Mouse (Mus musculus) urinary bladder, adult 2 months (tissue): ENCODE results near the gene Dio2. TPM values are rescaled to one million over a fixed set of nuclear protein-coding genes. Genes with fewer than 3 reads are reported as not detected.

Source experiments
- DNase-seq: peaks from one replicate; pipeline ENCODE4 v3.0.0; 2022; ENCODE audit warnings: low spot score
- polyA plus RNA-seq: library from polyadenylated mRNA; depleted of rRNA; stranded (reverse); fragments of >200 nt; gene quantifications from 2 replicates; pipeline ENCODE4 v1.2.3, GENCODE M21; 2012; rRNA removed

The Dio2 gene
- 1.1 and 1.5 TPM in 2 replicates for polyA plus RNA-seq

GRCm38 (mm10) chr12:90738388-90739223, at the start of gene Dio2:
Gene Dio2 (minus strand): TSS chr12:90738438.
- no peak for DNase-seq

GRCm38 (mm10) chr12:90781438-90781837, 43.2 kb upstream of the Dio2 start:
- DNase-seq: no peak

GRCm38 (mm10) chr12:90744752-90745151, 6.5 kb upstream of the Dio2 start:
- no peak for DNase-seq

GRCm38 (mm10) chr12:90743633-90744032, 5.4 kb upstream of the Dio2 start:
- no peak for DNase-seq

GRCm38 (mm10) chr12:90740468-90740867, 2.2 kb upstream of the Dio2 start:
- DNase-seq: no peak

- peak; percentile 25 for DNase-seq
Measured at GRCm38 (mm10) chr12:90737932-90738331, 306 bp downstream of the Dio2 start.

- no peak for DNase-seq
Measured at GRCm38 (mm10) chr12:90735447-90735846, 2.8 kb downstream of the Dio2 start.

- DNase-seq: no peak
Measured at GRCm38 (mm10) chr12:90734503-90734902, 3.7 kb downstream of the Dio2 start.

- DNase-seq: no peak
Measured at GRCm38 (mm10) chr12:90733721-90734120, 4.5 kb downstream of the Dio2 start.

GRCm38 (mm10) chr12:90729648-90730047, 8.6 kb downstream of the Dio2 start:
- peak; percentile 41 for DNase-seq

- no peak for DNase-seq
Measured at GRCm38 (mm10) chr12:90725107-90725506, 13.1 kb downstream of the Dio2 start.

GRCm38 (mm10) chr12:90724644-90725043, 13.6 kb downstream of the Dio2 start:
- no peak for DNase-seq

- no peak for DNase-seq
Measured at GRCm38 (mm10) chr12:90694135-90694534, 44.1 kb downstream of the Dio2 start.
